Mouse (Mus musculus) embryo, embryonic 11 days (tissue): ENCODE measurements at regions not wholly inside any gene's neighbourhood (a gene's known extent, or its start where the extent isn't known, plus 50 kb on each side); places are given as distances from the start of the nearest gene placed in this dataset.
"Not testable (repeated sequence)": the region's sequence is repeated elsewhere in the genome, so short reads cannot be mapped to it uniquely, and the experiment has no call there.

ENCODE experiments used
- DNase-seq: peaks from one replicate; pipeline ENCODE4 v3.0.0-alpha.2; 2015

DNA sequence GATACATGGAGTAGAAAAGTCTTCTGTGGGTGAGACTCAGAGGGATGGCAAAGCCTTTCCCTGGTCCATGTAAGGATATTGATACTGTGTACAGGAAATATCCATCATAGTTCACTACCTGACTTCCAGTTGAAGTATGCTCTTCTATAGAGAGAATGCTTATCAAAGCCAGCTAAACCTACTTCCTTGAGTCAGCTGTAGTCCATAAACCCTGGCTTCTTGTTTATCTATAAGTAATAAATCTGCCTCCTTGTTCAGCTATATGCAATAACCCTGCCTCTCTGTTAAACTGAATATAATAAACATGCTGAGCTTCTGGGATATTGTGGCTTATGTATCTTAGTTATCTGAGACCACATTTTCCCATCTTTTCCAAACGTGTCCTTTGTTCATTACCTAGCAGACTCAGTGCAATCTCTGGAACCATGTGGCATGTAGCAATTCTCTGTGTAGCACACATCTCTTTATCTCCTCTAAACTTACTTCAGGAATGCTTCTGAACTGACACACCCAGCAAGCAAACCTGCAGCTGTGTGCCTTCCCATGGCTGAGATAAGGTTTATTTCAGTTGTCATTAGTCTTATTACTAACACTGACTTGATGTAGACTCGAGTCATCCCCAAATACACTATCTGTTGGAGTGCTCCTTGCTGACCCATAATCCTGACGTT lies 694.9 kb upstream of the Map3k7 start:
- no peak for DNase-seq

DNA sequence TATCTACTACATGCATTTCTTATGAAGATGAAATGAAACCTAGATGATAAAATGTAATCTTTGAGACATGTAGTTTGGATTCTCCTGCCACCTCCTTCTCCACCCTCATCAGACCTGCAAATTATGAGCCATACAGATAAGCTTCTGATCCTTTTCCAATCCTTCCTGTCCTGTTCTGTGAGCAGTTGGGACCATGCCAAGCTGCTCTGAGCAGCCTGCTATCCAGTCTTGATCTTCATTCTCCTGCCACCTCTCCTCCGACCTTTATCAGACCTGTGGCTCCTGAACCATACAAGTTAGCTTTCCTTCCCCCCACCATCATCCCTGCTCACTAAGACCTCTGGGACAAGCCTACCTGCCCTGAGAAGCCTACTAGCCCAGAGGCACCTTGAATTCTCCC lies 689.8 kb upstream of the Map3k7 start:
- no peak for DNase-seq

DNA sequence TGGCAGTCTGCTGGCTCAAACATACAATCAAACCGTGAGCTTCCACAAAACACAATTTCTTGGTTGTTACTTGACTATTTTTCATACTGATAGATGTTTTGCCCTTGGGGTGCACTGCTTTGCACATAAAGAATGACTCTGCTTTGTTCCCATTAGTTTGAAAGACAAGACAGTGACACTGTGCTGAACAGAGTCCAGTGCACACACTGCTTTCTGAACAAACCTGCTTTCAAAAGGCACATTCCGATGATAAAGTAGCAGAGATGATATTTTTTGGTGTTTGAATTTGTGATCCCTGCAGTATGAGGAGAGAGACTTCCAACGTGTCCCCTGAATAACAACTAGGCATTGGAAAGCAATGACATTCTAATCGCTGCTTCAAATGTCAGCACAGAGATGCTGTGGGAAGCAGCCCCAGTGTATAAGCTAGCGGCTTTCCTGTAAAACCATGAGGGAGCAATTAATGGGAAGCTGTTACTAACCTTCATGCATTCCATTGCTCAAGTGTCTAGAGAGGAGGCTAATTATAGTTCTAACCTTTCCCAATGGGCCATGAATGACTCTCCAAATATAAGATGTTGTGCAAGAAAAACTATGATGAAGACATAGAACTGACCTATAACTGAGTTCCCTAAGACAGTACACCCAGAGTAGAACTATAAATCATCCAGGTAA lies 673.5 kb upstream of the Map3k7 start:
- peak; percentile 11 for DNase-seq

DNA sequence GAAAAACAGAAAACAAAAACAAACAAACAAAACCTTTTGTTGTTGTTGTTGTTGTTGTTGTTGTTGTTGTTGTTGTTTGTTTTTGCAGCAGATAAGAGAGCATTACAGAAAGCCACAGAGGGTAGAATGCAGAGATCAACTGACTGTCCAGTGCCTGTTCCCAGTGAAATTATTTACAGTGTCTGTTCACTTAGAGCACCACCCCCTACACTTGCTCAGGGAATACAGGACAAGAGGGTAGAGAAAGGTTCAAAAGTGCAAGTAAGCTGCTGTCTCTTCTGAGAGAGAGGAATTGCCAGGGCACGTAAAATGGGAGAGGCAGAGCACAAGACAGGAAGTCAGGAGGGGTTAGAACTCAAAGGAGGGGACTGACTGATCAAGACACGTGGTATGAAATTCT lies 670.1 kb upstream of the Map3k7 start:
- DNase-seq: no peak

DNA sequence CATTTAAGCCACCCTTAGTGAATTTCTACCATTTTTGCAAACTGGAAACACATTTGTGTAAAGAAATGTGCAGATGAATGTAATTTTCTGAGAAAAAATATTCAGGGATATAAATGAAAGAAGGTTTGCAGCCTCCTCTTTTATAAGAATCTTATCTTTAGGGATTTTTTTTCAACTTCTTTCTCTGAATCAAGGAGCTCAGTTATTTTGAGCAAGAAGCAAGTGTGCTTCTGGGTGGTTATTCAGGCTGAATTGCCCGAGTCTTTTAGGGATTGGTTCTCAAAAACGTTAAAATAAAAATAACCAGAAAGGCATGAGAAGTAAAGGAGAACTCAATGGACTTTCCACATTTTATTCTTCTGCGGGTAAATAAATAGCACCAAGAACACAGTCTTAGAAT lies 666.0 kb upstream of the Map3k7 start:
- no peak for DNase-seq

DNA sequence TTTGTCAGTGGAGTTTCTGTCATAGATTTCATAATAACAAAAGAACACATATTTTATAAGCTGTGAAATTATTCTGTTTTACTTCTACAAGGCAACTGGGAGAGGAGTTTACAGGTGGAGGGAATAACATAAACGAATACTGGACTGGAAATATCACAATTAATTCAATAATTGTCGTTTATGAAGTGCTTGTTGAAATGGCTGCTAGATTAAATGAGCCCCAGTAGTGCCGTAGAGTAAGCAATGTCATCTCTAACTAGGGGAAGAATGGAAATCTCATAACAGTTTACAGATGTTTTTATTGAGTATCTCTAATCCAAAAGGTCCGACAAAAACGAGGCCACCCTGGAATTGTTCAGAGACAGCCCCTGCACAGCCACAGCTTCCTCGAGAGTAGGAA lies 644.6 kb upstream of the Map3k7 start:
- no peak for DNase-seq

DNA sequence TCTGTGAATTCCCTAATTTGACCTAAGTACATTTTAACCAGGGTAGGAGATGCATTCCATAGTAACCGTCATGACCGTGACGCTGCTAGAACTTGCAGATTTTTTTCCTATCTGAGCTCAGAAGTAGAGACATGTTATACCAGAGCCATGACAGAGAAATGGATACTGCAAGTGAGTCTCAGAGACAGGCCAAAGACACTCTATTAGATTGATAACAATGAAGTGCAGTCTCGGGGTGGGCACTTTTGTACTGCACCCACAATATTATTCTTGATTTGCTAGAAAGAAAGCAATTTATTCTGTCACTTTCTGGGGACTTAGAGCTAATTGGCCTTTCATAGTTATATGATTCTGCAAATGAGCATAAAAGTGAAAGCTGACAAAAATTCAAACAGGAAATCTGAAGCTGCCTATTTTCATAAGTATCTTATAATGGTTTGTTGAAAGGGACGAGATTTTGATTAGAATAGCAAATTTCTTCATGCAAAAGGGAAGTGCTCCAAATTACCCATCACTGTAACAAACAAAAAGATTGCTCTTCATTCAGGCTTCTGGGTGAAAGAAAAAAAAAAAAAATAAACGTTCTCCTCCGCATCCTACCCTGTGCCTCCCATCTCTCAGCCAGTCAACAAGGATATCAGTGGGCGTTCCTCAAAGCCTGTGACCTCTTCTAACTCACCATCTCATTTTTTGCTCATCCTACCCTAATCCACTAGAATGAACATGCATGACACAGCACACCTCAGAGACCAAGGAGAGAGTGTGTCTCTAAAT lies 643.0 kb upstream of the Map3k7 start:
- DNase-seq: peak; percentile 7

DNA sequence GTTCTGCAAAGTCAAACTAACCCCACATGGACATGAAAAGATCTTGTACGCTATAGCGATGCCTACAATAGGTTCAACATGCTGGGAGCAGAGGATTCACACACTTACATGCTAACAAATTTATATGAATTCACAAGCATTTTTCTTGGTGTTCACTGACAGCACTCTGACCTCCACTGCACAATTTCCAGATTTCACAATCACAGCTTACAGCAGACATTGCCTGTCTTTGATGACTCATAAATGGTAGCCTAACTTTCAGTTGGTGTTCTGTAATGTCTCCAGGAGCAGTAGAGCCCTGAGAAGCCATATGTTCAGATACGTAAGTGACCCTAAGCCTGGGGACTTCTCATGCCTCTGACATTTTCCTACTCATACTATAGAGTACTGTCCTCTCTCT lies 640.1 kb upstream of the Map3k7 start:
- no peak for DNase-seq

DNA sequence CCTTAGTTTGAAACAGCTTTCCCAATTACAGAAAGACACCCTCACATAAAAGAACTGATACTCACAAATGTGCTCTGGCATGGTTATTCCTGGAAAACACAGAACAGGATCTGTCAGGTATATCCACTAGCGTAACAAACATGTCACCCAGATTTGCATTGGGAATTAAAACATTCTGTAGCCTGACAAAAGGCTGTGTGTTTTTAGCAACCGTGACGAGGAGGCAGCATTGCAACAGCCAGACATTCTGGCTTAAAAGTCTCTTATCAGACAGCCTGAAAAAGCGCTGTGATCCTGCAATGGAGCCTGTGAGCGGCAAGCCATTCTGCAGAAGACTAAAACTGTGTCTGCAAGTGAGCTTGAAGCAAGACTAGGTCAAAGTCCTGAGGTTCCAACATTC lies 635.1 kb upstream of the Map3k7 start:
- peak; percentile 29 for DNase-seq

DNA sequence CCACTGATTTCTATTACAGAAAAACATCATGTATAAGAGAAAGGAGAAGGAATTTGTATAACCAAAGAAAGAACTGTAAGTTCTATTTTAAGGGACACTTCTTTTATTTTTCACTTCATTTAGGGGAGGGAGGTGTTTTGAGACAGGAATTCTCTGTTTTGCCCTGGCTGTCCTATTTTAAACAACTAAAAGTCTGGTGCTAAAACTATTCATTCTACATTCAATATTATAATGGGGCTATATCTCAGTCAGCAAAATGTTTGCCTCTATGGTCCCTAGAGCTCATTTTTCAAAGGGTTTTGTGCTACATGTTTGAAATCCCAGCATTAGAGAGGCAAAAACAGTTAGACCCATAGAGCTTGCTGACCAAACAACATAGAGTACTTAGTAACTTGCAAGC lies 632.8 kb upstream of the Map3k7 start:
- no peak for DNase-seq

DNA sequence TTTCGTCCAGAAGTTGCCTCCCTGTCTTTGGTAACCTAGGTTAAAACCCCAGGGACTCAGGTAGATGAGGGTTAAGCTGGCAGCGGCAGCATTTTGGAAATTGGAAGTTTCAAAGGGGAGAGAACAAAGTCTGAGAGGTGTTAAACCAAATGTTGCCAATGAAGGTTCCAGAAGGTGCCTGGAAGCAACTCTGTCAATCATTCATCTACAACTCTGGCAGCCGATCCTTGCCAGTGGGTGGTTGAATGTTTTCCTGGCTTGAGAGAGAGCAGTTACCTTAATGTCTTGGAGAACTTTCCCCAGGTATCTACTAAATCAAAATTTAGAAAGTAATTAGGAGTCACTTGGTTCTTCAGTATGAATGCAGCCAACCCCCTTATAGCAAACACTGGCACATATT lies 628.2 kb upstream of the Map3k7 start:
- no peak for DNase-seq

DNA sequence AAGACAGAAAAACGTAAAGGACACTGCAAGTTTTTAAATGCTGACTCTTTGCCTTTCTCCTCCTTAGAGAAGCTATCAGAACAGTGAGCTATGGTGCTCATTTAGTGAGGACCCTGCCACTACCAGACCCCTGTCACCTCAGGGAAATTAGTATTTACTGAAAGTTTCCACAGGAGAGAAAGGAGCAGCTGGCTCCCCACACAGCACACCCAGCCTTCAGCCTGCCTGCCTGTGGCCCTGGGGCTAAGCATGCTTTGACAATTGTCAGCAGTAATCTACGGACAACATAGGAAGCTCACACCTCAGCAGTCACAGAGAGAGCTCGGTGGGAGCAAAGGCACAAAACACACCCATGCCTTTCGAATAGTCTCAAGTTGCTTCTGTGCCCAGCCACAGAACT lies 625.9 kb upstream of the Map3k7 start:
- DNase-seq: peak; percentile 14

DNA sequence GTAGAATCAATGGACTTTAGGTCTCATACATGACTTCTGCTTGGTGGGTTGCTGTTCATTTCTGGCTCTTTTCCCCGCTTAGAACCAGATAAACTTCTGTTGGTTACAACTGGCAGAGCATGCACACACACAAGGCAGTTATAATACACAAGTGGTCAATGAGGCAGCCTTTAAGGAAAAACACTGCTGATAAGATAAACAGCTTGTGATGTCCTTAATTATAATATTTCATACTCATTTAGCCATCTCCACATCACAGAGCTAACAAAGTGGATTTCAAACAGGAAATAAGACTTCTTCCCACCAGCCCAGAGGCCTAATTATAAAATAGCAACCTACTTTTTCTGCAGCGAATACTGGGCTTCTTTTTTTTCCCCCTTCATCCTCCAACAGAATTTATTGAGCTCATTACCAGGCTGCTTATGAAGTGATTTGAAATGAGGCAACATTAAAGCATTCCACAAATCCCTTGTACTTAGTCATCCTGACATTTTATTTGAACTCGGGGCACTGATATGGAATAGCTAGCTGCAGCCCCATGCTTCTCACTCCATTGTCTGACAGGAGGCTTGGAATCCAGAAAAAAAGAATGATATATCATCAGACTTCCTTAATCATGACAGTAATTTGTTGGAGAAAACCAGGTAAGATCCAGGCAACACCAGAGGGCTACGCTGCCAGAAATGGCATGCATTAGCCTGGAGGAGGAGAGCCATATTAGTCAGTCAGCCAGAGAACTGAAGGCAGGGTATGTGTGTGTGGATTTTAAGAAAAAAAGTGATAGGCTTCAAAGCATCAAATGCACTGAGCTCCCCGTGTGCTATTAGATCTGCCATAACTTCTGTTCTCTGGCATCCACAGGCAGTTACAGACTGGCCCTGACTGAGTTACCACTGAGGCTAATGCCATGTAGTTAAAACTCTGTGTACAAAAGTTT lies 620.3 kb upstream of the Map3k7 start:
- peak; percentile 15 for DNase-seq

DNA sequence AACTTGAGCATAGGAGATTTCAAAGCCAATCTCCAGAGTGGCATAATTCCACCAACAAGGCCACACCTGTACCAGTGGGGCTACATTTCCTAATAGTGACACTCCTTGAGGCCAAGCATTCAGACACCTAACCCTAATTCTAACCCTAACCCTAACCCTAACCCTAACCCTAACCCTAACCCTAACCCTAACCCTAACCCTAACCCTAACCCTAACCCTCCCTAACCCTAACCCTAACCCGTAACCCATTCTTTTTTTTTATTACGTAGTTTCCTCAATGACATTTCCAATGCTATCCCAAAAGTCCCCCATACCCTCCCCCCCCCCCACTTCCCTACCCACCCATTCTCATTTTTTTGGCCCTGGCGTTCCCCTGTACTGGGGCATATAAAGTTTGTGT lies 609.9 kb upstream of the Map3k7 start:
- not testable (repeated sequence) for DNase-seq

DNA sequence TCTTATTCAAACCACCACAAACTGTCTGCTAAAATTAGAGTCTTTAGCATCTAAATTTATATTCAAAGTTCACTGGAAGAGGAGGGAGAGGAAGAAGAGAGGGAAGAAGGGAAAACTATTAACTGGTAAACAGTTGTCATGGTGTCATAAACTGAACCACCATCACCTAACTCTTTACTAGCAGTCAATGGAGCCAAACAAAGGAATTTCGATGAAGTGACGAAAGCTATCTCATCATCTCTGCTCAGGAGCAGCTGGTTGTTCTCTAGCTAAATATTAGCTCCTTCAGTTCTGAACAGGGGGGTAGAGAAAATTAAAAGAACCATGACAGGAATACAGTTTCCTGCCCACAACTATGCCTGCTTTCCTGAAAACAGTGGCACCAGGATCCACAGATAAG lies 608.9 kb upstream of the Map3k7 start:
- DNase-seq: no peak

DNA sequence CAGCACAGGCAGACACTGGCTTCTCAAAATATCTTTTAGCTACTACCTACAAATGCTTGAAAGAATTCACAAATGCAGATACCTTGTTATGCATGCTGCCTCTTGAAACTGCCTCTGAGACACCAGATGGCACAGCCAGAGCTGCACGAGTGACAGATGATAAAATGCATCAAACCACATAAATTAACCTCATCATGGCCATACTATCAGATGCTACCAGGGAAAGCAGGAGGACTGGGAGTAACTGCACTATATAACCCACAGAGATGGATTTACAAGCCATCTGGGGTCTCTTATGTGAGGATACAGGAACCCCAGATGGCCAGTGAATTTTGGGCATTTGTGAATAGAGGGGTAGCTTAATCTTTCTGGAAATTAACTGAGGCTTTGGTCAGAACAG lies 597.7 kb upstream of the Map3k7 start:
- DNase-seq: no peak

DNA sequence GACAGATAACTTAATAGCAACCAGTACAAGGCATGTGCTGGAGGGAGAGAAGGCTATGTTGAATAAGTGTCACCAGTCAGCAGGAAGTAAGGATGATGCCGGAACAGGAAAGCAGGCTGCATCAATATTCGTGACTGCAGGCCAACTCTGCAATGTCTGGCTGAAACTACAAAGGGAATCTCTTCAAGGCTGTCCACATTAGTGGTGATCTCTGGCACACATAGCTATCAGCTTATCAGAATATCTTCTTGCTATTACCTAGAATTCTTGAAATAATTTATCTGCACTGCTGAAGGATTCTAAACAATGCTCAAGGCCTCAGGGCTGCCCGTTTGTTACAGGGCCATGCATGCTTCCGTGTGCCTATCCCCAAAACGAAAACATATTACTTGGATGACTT lies 596.9 kb upstream of the Map3k7 start:
- no peak for DNase-seq

DNA sequence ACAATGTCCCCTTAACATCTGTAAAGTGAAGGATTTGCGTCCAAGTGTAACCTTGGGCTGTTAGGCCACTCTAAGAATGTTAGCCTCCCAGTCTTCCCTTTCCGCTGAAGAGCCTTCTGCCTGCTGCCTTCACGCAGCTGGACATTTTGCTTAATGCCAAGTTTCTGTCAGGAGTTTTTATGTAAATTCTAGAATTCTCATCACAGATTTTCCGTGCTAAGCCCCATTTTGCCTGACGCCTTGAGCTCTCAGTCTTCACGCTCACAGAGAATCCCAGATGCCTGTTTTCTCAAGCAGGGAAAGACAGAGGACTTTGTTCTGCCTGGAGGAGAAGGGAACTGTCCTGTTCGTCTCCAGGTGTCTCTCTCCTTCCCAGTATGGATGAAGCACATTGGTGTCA lies 593.8 kb upstream of the Map3k7 start:
- no peak for DNase-seq

DNA sequence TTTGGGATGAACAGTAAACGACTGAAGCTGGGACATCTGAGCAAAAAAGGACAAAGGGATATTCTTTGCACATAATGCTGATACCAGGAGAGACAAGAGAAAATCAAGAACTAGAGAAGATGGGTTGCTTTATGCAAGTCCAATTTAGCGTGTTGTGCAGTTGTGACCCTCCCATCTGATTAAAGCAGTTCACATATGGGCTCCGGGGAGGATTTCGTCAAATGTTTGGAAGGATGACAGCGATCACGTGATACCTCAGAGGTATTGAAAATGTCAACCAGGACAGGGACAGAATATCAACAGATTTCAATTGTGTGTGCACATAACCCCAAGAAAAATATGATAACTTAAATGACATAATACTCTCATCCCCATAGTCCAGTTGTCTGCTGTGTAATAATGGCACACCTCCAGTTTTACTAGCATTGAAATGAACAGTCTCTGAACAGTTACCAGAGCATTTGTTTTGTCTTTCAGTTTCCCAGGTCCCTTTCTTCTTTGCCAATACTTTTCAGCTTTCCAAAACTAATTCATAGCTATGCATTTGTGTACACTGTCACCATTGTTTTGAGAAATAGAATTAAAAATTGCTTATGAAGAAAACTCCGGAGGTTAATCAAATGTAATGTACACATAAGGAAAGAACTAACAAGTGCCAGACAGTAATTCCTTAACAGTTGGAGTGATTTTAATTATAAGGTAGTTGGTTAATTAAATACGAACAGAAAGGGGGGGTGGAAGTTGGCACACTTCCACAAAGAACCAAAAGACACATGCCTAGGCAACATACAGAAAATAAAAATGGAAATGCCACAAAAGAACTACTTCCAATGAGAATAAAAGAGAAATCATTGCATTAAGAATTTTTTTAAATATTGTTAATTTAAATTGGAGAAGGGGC lies 582.6 kb upstream of the Map3k7 start:
- no peak for DNase-seq

DNA sequence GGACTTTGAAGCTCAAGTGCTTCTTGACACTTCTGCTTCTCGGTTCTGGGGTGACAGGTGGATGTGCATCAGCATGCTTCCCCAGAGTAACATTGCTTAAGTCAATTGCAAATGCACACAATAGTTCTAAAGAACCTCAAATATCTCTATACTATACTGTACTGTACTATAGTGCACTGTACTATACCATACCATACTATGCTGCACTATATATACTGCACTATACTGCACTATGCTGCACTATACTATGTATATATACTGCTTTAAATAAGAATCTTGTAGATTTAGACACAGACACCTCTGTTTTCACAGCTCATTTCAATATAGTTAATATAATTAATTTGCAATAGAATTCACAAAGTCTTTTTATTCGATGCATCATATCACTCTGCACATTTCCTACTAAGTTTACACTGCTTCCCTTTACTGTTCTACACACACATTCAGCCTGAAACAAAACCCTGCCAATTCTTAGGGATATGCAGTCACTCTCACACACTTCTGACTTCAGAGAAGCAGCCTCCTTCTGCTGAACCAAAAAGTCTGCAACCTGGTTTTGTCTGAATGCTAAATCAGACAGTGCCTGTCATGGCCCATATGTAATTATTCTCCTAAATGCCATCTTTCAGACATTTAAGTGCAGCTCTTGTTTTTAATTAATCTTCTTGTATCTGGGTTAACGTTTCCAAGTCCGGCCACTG lies 570.8 kb upstream of the Map3k7 start:
- DNase-seq: no peak

DNA sequence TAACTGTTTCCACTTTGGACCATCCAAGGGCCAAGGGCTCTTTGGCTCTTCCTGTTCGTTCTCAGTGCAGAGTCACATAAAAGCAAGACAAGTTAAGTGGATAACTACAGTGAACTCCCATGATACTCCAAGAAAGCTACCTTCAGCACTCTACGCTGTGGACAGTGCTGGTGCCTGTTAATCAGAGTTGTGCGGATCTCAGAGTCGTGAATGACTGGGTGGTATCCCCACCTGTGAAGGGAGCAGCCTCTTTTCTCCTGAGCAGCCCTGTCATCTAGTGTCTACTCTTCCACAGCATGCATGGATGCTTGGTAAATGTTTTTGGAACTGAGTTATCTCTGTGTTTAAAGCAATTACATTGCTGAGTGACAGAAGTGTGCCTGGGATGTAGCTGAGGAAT lies 568.4 kb upstream of the Map3k7 start:
- DNase-seq: no peak
